Mouse (Mus musculus) intestine, embryonic 16.5 days (tissue): Measurements from ENCODE around the gene Fbxo27. TPM values are rescaled to one million over a fixed set of nuclear protein-coding genes. Genes with fewer than 3 reads are reported as not detected.

Experiments
- ATAC-seq: fragments of 200-750 bp; cut with Nextera tagmentation; 2 replicates; pipeline ENCODE4 v1.8.0; 2017; ENCODE audit warnings: moderate TSS enrichment, moderate library complexity
- H3K27ac ChIP-seq: fragments of 300-500 bp; sonication (generic); 2 replicates; pipeline ENCODE4 v1.5.1; 2014; ENCODE audit warnings: mild to moderate bottlenecking, low read length
- H3K27me3 ChIP-seq: fragments of 300-500 bp; sonication (generic); replicated peaks from 2 replicates; pipeline ENCODE4 v1.6.1; 2014; ENCODE audit warnings: low read length, control low read depth, mixed read lengths; ENCODE audit not compliant: control insufficient read depth, insufficient read depth
- H3K36me3 ChIP-seq: fragments of 300-500 bp; sonication (generic); 2 replicates; pipeline ENCODE4 v1.6.1; 2014; ENCODE audit warnings: low read length, control low read depth; ENCODE audit not compliant: control insufficient read depth, insufficient read depth
- H3K4me1 ChIP-seq: fragments of 300-500 bp; sonication (generic); 2 replicates; pipeline ENCODE4 v1.6.1; 2014; ENCODE audit warnings: low read length, control low read depth, mixed read lengths; ENCODE audit not compliant: control insufficient read depth, insufficient read depth
- H3K4me2 ChIP-seq: fragments of 300-500 bp; sonication (generic); 2 replicates; pipeline ENCODE4 v1.6.1; 2014; ENCODE audit warnings: low read depth, low read length, control low read depth
- H3K4me3 ChIP-seq: fragments of 300-500 bp; sonication (generic); 2 replicates; pipeline ENCODE4 v1.5.1; 2014; ENCODE audit warnings: mild to moderate bottlenecking, low read length
- H3K9ac ChIP-seq: fragments of 300-500 bp; sonication (generic); 2 replicates; pipeline ENCODE4 v1.6.1; 2014; ENCODE audit warnings: low read depth, low read length
- H3K9me3 ChIP-seq: fragments of 300-500 bp; sonication (generic); 2 replicates; pipeline ENCODE4 v1.6.1; 2016; ENCODE audit warnings: low read length, control low read depth; ENCODE audit not compliant: control insufficient read depth
- WGBS: fragments of 180-500 bp; shearing (Covaris S2); extraction: QIAGEN DNeasy Blood & Tissue Kit; methylation state at CpG from one replicate; pipeline ENCODE4 v1.1.7; 2014; 5-methylcytosine and 5-hydroxymethylcytosine counted together
- polyA plus RNA-seq: library from polyadenylated mRNA; unstranded; fragments of >200 nt; fragmentation: Nextera tagmentation; extraction: Ambion mirVana; gene quantifications from 2 replicates; pipeline ENCODE4 v1.2.1, GENCODE M21; 2015

The Fbxo27 gene
- polyA plus RNA-seq, 1 experiment from 2014 or later: 2.1 TPM

DNA sequence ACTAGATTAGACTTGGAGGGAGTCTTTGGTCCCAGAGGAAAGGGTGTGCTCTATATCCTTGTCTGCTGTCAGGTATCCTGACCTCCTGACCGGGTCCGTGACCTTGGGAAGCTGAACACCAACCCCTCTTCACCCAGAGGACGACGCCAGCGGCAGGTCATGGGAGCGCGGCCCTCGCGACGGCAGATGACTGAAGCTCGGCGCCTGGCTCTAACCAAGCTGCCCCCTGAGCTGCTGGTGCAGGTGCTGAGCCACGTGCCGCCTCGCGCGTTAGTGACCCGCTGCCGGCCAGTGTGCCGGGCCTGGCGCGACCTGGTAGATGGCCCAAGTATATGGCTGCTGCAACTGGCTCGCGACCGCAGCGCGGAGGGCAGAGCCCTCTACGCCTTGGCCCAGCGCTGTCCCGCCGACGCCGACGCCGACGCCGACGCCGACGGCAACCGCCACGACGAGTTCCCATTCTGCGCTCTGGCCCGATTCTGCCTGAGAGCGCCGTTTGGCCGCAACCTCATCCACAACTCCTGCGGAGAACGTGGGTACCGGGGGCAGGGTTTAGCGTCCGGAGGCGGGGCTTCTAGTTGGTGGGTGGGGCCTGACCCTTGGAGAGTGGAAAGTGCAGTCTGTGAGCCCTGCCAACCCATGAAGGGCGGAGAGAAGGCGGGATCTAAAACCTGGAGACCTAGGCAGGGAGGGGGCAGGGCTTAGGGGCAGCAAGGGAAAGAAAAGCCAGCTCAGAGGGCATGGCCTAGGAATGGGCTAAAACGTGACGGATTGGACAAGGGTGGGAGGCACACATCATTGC, 39.9 kb downstream of the Fbxo27 start:
- H3K27ac ChIP-seq: no peak overlapping the region
- peak overlapping the region; percentile 49 for H3K4me3 ChIP-seq
- no peaks in the 10 kb centered on the region for H3K9me3 ChIP-seq
- H3K4me2 ChIP-seq: peak overlapping the region; percentile 61
- no peaks in the 10 kb centered on the region for H3K27me3 ChIP-seq
- peak overlapping the region; percentile 48; the same call in 1 of the 2 replicates for H3K9ac ChIP-seq
- 2% methylated on average over 58 of the region's 58 CpGs for WGBS
- peaks cover 8% of the 10 kb centered on the region for H3K4me1 ChIP-seq
- peaks cover 4% of the 10 kb centered on the region; the same call in 1 of the 2 replicates for H3K36me3 ChIP-seq
- ATAC-seq: peak; percentile 94

DNA sequence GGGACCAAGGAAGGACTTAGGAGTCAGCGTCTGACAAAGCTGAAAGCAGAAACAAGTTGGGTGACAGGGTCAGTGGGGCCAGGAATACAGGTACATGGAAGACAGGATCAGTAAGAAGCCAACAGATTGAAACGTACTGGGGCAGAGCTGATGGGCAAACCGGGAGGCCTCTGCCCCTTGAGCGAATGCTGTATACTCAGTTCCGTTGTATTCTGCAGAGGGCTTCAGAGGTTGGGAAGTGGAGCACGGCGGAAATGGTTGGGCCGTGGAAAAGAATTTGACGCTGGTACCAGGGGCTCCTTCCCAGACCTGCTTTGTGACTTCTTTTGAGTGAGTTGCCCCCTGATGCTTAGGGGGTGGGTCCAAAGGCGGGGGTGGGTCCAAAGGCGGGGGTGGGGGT, 40.6 kb downstream of the Fbxo27 start:
- Histone ChIP-seq H3K4me3 (peak overlapping the region; percentile 49), H3K4me2 (peak overlapping the region; percentile 61), H3K4me1 (peaks cover 8% of the 10 kb centered on the region), H3K27me3 (no peaks in the 10 kb centered on the region), H3K9ac (peak overlapping the region; percentile 6; the same call in 1 of the 2 replicates), H3K27ac (no peak overlapping the region), H3K36me3 (peaks cover 4% of the 10 kb centered on the region; the same call in 1 of the 2 replicates), H3K9me3 (no peaks in the 10 kb centered on the region)
- WGBS: 18% methylated on average over 11 of the region's 11 CpGs
- ATAC-seq: no peak; the same call in none of the 2 replicates

DNA sequence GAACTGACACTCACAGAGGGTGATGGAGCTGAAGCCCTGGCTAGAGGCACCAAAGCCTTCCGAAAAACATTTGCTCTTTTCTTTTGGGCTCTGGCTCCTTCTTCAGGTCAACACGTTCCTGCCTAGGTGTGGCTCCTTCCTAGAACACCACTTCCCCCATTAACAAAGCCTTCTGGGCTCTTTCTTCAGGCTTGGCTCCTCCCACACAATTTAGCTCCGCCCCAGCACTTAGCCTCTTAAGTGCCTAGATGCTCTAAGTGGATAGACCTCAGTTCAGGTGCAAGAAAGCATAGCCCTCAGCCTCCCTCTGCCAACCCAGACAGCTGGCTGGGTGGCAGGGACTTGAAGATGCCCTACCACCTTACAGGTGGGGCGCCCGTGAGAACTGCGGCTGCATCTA, 43.1 kb downstream of the Fbxo27 start:
- H3K4me1 ChIP-seq: peaks cover 8% of the 10 kb centered on the region
- H3K27me3 ChIP-seq: no peaks in the 10 kb centered on the region
- H3K4me2 ChIP-seq: no peak overlapping the region
- H3K9ac ChIP-seq: no peak overlapping the region
- no peak for ATAC-seq
- no peak overlapping the region for H3K4me3 ChIP-seq
- H3K36me3 ChIP-seq: peaks cover 4% of the 10 kb centered on the region; the same call in 1 of the 2 replicates
- no peak overlapping the region for H3K27ac ChIP-seq
- WGBS: 81% methylated on average over 6 of the region's 6 CpGs
- no peaks in the 10 kb centered on the region for H3K9me3 ChIP-seq

DNA sequence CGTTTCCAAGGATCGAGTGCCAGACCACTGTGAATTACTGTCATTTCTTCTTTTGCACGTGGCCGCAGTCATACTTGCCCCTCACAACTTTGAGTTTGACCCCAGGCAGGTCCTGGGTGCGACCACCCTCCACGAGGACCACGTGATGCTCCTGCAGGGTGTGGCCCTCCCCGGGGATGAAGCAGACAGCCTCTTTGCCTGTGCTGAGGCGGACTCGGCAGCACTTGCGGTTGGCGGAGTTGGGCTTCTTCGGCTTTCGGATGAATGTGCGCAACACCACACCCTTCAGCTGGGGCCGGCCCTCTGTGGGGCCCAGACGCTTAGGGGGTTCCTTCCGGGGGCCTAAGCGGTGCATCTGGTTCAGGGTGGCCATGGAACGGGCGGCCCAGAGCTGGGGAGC, 47.2 kb downstream of the Fbxo27 start:
- no peak overlapping the region for H3K9ac ChIP-seq
- H3K4me3 ChIP-seq: no peak overlapping the region
- no peak for ATAC-seq
- no peaks in the 10 kb centered on the region for H3K9me3 ChIP-seq
- no peak overlapping the region for H3K4me2 ChIP-seq
- H3K36me3 ChIP-seq: peaks cover 4% of the 10 kb centered on the region; the same call in 1 of the 2 replicates
- no peak overlapping the region for H3K27ac ChIP-seq
- peaks cover 2% of the 10 kb centered on the region; the same call in 1 of the 2 replicates for H3K4me1 ChIP-seq
- 95% methylated on average over 21 of the region's 21 CpGs for WGBS
- no peaks in the 10 kb centered on the region for H3K27me3 ChIP-seq

DNA sequence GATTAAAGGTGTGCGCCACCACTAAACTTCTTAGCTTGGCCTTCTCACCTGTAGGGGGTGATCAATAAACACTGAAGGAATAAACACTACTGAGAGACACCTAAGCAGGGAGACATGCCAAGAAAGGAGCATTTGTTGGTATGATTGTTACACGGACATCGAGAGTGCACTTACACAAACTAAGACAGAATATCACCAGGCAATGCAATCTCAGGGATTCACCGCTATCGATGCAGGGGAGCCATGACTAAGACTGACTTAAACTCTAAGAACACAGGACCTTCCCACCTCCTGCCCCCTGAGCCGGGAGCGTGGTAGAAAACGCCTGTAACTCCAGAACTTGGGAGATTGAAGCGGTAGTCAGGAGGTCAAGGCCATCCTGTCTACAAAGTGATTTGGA, 48.3 kb downstream of the Fbxo27 start:
- no peaks in the 10 kb centered on the region for H3K9me3 ChIP-seq
- peaks cover 4% of the 10 kb centered on the region; the same call in 1 of the 2 replicates for H3K36me3 ChIP-seq
- peaks cover 2% of the 10 kb centered on the region; the same call in 1 of the 2 replicates for H3K4me1 ChIP-seq
- ATAC-seq: no peak
- H3K27me3 ChIP-seq: no peaks in the 10 kb centered on the region
- H3K27ac ChIP-seq: peak overlapping the region; percentile 18; the same call in 1 of the 2 replicates
- peak overlapping the region; percentile 53 for H3K4me3 ChIP-seq
- peak overlapping the region; percentile 80 for H3K9ac ChIP-seq
- 30% methylated on average over 9 of the region's 9 CpGs for WGBS
- H3K4me2 ChIP-seq: peak overlapping the region; percentile 61

DNA sequence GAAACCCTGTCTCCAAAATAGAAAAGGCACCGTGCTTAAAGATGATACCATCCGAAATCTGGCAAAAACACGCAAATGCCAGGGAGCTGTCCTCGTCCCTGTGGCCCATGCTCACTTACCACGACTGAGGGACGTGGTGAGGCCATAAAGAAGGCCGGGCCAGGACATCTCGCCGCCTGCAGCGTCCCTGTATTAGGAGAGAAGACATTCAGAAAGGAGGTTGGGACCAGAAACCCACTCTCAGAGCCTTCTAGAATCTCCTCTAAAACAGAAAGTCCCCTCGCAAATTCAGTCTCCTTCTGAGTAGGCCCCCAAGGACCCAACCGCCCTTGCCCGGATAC, 48.7 kb downstream of the Fbxo27 start:
- H3K4me3 ChIP-seq: peak overlapping the region; percentile 53
- peak overlapping the region; percentile 80 for H3K9ac ChIP-seq
- peaks cover 2% of the 10 kb centered on the region; the same call in 1 of the 2 replicates for H3K4me1 ChIP-seq
- peak overlapping the region; percentile 61 for H3K4me2 ChIP-seq
- ATAC-seq: peak; percentile 27
- no peaks in the 10 kb centered on the region for H3K27me3 ChIP-seq
- WGBS: under 1% methylated on average over 13 of the region's 13 CpGs
- H3K36me3 ChIP-seq: peaks cover 4% of the 10 kb centered on the region; the same call in 1 of the 2 replicates
- peak overlapping the region; percentile 18 for H3K27ac ChIP-seq
- H3K9me3 ChIP-seq: no peaks in the 10 kb centered on the region

DNA sequence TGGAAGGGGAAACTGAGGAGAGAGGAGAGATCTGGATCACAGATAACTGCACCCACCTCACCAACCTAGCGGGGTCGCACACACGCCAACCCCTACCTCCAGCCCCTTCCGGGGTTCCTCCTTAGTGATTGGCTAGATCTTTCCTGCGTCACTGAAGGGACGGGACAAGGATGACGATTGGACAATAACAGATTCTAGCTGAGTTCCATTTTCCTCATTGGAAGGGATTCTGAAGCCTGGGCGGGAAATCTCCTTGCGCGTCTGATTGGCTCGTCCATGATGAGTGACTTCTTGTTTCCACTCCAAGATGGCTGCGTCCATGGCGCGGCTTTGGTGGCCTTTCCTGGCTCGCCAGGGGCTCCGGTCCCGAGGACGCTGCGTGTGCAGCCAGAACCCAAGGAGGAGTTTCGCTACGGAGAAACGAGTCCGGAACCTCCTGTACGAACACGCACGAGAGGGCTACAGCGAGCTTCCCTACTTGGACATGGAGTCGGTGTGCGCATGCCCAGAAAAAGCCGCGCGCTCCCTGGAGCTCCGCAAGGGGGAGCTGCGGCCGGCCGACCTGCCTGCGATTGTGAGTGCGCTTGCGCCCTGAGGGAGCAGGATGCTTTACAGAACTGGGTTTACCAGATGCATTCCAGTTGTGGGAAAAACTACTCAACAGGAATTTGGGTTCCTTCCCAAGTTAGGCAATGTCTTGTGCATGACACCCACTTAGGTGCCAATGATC, 49.2 kb downstream of the Fbxo27 start, which contains the start of the genes Mrps12 and Sars2:
Mrps12 (minus strand) TSS at position 112 of the 730 bp plus-strand sequence.
Sars2 (plus strand) TSS at position 284 of the 730 bp plus-strand sequence.
- Histone ChIP-seq H3K9ac (peak within 1 kb of the TSS; percentile 80), H3K27ac (peak within 1 kb of the TSS; percentile 76), H3K36me3 (peaks cover 4% of the 10 kb centered on the region; the same call in 1 of the 2 replicates), H3K4me3 (peak within 1 kb of the TSS; percentile 53), H3K4me1 (peaks cover 2% of the 10 kb centered on the region; the same call in 1 of the 2 replicates), H3K27me3 (no peaks in the 10 kb centered on the region), H3K9me3 (no peaks in the 10 kb centered on the region), H3K4me2 (peak within 1 kb of the TSS; percentile 67)
- peak; percentile 99 for ATAC-seq
- WGBS: under 1% methylated on average over 39 of the region's 39 CpGs
